Mouse (Mus musculus) cerebellum, adult 2 months (tissue): ENCODE results near the gene Capn11. TPM values are rescaled to one million over a fixed set of nuclear protein-coding genes. Genes with fewer than 3 reads are reported as not detected.
A peak's percentile ranks its signal among the peaks of the same experiment; 100 is the strongest.
"Not testable (repeated sequence)": the region's sequence is repeated elsewhere in the genome, so short reads cannot be mapped to it uniquely, and the experiment has no call there.

Experiments
- DNase-seq, 2 experiments: peaks; one replicate each; pipeline ENCODE4 v3.0.0; 2021
- H3K27ac ChIP-seq: fragments of 200-500 bp; 2 replicates; pipeline ENCODE4 v1.5.1; 2012; ENCODE audit warnings: low read length, control low read depth, inconsistent platforms; ENCODE audit not compliant: insufficient read depth
- H3K27me3 ChIP-seq: fragments of 200-500 bp; 2 replicates; pipeline ENCODE4 v1.6.1; 2012; ENCODE audit warnings: inconsistent platforms, mild to moderate bottlenecking, low read length, moderate library complexity; ENCODE audit not compliant: control insufficient read depth, insufficient read depth
- H3K4me1 ChIP-seq: fragments of 200-500 bp; 2 replicates; pipeline ENCODE4 v1.6.1; 2011; ENCODE audit warnings: low read length; ENCODE audit not compliant: control insufficient read depth, insufficient read depth
- H3K4me3 ChIP-seq: fragments of 200-500 bp; replicated peaks from 2 replicates; pipeline ENCODE3; 2011; ENCODE audit warnings: mild to moderate bottlenecking, low read depth, low read length, control low read depth; ENCODE audit not compliant: insufficient read depth
- CTCF ChIP-seq: fragments of 200-500 bp; IDR thresholded peaks from 2 replicates; pipeline ENCODE4 v1.5.1; 2011; ENCODE audit warnings: low read depth, mild to moderate bottlenecking, control low read depth, low read length, moderate library complexity, borderline replicate concordance; ENCODE audit not compliant: insufficient read depth
- POLR2A ChIP-seq: fragments of 200-500 bp; IDR thresholded peaks from 2 replicates; pipeline ENCODE4 v1.6.1; 2011; ENCODE audit warnings: low read length, control low read depth, borderline replicate concordance; ENCODE audit not compliant: insufficient read depth
- WGBS: fragments of 180-500 bp; shearing (Covaris S2); methylation state at CpG from one replicate; pipeline ENCODE4 v1.1.7; 2018; 5-methylcytosine and 5-hydroxymethylcytosine counted together
- polyA plus RNA-seq: library from polyadenylated mRNA; depleted of rRNA; stranded (reverse); fragments of >200 nt; gene quantifications from 2 replicates; pipeline ENCODE4 v1.2.3, GENCODE M21; 2012

Gene Capn11
- polyA plus RNA-seq, 1 experiment = 4.7 TPM

DNA sequence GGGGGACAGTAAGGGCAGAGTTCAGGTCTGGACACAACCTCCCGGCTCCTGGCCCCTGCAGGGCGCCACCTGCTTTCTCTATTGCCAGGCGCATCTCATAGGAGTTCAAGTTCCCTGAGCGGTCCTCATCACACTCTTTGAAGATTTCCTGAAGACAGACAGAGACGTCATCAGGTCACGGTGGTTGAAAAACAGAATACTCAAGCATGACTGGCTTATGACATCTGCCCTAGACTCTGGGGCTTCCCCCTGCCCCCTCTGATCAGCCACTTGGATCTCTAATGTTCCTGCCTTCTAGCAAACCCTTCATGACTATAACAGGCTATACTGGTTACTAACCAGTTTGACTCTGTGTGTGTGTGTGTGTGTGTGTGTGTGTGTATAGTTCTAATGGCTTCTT lies 27.2 kb downstream of the Capn11 start:
- Histone ChIP-seq H3K4me3 (no peak overlapping the region), H3K27ac (no peak overlapping the region), H3K27me3 (no peaks in the 10 kb centered on the region), H3K4me1 (peaks cover 3% of the 10 kb centered on the region)
- TF ChIP-seq POLR2A = no peak
- no peak for TF ChIP-seq CTCF
- DNase-seq = no peak
- 66% methylated on average over 6 of the region's 6 CpGs for WGBS

DNA sequence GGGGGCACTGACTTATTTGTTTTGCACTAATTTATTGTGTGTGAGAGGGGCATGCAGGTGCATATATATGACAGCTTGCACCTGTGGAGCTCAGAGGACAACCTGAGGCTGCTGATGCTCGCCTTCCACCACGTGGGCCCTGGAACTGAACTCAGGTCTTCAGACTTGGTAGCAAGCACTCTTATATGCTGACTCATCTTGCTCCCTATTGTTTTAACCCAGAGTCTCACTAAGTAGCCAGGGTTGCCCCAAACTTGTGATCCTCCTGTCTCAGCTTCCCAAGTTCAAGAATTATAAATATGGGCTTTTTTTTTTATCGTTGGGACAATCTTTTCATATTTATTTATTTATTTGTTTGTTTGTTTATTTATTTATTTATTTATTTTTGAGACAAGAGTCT lies 28.1 kb downstream of the Capn11 start:
- peaks cover 3% of the 10 kb centered on the region for H3K4me1 ChIP-seq
- no peak overlapping the region for H3K27ac ChIP-seq
- no peak overlapping the region for H3K4me3 ChIP-seq
- TF ChIP-seq POLR2A (no peak), CTCF (no peak)
- no peak for DNase-seq
- H3K27me3 ChIP-seq = no peaks in the 10 kb centered on the region
- 77% methylated on average over 3 of the region's 3 CpGs for WGBS

DNA sequence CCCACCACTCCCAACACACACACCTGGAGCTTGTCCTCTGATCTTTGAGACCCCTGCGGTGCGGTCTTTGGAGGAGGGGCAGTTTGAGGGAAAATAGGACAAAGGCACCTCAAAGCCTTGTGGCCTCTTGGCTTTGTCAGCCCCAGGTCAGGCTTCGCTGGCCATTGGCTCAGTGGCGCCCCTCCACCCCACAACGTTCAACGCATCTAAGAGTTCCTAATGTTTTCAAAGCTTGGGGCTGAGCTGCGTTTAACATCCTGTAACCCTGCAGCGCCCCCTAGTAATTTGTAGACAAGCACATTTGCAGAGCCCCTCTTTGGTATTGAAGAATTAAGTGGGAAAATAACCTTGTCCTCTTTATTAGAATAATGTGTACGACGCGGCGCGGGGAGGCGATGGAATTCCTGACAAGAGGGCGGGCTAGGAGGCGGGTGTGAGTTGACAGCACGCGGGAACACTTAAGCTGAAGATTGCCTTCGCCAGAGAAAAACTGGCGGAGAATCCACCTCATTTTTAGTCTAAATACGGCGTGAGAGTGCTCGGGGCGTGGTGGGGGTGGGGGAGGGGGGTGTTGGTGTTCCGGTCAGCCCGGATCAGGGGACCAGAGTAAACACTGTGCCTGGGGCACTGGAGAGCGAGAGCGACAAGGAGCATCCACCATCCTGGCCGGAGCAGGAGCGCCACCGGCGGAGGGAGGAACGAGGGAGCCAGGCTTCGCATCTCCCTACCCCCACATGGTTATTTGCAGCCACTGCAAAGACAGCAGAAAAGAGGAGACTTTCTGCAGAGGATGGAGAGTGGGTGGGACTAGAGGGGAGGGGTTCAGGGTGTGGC lies 29.0 kb downstream of the Capn11 start:
- WGBS = 2% methylated on average over 34 of the region's 34 CpGs
- H3K4me3 ChIP-seq = peak overlapping the region; percentile 62
- H3K27me3 ChIP-seq = no peaks in the 10 kb centered on the region
- H3K4me1 ChIP-seq = peaks cover 3% of the 10 kb centered on the region
- 0 out of 2 replicates have a peak overlapping the region, but pooled peaks have one; percentile 24 for H3K27ac ChIP-seq
- peak; percentile 79 to 81 for DNase-seq
- peak; percentile 62 for TF ChIP-seq POLR2A
- TF ChIP-seq CTCF = peak; percentile 57; the same call in 1 of the 2 replicates

DNA sequence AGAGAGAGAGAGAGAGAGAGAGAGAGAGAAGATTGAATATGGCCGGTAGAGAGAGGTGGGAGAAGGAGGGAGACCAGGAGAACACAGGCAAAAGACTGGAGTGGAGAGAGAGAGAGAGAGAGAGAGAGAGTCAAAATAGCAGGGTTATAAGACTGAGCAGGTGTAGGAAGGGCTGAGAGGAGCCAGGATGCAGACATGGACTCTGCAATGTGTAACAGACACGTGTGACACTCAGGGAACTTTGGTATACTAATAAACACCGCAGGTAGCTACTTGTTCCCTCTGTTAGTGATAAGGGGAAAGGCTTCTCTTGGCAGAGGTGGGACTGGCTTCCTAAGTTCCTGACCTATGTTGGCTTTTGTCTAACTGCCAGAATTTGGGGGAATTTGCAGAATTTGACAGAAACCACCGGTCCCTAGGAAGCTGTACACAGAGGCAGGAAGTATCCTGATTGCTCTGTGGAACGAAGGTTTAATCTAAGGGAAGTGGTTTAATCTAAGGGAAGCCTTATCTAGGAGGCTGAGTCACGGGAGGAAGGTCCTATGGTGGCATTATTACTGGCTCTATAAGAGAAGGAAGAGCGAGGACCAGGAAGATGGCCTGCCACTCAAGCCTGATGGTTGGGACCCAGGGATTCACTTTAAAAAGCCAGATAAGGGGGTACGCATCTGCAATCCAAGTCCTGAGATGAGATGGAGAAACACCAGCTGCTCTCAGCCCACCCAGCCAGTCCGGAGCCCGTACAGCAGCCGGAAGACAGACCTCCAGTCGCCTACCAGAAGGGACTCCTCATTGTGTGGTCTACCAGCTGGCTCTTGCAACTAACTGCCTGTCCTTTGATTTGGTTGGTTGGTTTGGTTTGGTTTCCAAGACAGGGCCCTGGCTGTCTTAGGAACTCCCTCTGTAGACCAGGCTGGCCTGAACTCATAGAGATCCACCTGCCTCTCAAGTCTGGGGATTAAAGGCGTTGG lies 30.0 kb downstream of the Capn11 start:
- no peak for DNase-seq
- Histone ChIP-seq H3K27me3 (no peaks in the 10 kb centered on the region), H3K4me1 (peaks cover 3% of the 10 kb centered on the region), H3K4me3 (peak overlapping the region; percentile 62), H3K27ac (no peak overlapping the region)
- WGBS = 51% methylated on average over 13 of the region's 13 CpGs
- TF ChIP-seq CTCF = no peak
- no peak for TF ChIP-seq POLR2A

DNA sequence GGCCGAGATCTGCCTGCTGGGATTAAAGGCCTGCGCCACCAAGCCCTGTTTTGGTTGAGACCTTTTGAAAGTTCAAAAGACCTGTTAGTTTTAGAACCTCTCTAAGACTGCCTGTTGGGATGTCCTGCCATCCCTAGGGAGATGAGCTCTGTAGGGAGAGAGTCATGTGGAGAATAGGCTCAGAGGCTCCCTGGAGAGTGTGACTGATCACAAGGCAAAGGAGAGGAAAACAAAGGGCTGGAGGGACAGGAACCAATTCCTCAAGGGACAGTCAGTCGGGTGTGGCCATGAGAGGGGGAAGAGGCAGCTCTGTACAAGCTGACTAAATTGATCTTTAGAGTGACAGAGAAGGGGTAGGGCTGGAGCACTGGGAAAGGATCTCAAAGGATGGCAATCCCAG lies 31.0 kb downstream of the Capn11 start:
- Histone ChIP-seq H3K27me3 (no peaks in the 10 kb centered on the region), H3K27ac (no peak overlapping the region), H3K4me3 (no peak overlapping the region), H3K4me1 (peaks cover 3% of the 10 kb centered on the region)
- WGBS = 64% methylated on average over 3 of the region's 3 CpGs
- DNase-seq = no peak
- TF ChIP-seq CTCF (no peak), POLR2A (no peak)

DNA sequence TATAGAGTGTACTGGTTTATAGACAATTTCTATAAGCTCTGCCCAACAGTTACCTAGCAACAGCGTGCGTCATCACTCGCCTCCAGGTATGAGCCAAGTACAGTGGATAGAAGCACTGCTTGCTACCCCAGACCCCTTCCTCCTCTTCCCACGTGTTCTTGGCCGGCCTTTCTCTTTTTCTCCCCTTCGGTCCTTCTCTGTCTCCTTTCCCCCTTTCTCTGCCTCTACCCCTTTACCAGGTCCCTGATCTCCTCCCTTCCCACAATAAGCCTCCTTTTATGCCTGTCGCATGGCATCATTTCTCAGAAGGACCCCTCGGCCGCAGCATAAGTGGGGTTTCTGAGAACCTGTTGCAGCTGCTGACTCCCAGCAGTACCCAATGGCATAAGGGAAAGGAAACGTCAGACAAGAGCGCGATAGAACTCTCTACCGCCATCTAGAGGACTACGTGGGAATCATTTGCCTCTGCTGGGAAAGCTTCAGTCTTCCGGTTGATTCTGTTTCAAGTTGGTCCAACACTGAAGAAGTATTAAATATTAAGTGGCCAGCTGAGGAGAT lies 32.5 kb downstream of the Capn11 start:
- 16% methylated on average over 15 of the region's 15 CpGs for WGBS
- DNase-seq = peak; percentile 65 to 71
- TF ChIP-seq CTCF = peak; percentile 75
- no peak for TF ChIP-seq POLR2A
- Histone ChIP-seq H3K27me3 (no peaks in the 10 kb centered on the region), H3K4me1 (peaks cover 3% of the 10 kb centered on the region), H3K27ac (no peak overlapping the region), H3K4me3 (no peak overlapping the region)

DNA sequence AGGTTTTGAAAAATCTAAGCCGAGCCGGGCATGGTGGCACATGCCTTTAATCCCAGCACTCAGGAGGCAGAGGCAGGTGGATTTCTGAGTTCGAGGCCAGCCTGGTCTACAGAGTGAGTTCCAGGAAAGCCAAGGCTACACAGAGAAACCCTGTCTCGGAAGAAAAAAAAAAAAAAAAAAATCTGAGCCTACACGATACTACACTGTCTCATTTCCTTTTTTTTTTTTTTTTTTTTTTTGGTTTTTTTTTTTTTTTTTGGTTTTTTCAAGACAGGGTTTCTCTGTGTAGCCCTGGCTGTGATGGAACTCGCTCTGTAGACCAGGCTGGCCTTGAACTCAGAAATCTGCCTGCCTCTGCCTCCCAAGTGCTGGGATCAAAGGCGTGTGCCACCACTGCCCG lies 35.7 kb downstream of the Capn11 start:
- not testable (repeated sequence) for H3K4me3 ChIP-seq, DNase-seq, H3K27ac ChIP-seq, H3K27me3 ChIP-seq, H3K4me1 ChIP-seq
- WGBS = 91% methylated on average over 8 of the region's 8 CpGs
